Comparison of ENCODE assay signal across 8 mouse cellular contexts in the genomic region with DNA sequence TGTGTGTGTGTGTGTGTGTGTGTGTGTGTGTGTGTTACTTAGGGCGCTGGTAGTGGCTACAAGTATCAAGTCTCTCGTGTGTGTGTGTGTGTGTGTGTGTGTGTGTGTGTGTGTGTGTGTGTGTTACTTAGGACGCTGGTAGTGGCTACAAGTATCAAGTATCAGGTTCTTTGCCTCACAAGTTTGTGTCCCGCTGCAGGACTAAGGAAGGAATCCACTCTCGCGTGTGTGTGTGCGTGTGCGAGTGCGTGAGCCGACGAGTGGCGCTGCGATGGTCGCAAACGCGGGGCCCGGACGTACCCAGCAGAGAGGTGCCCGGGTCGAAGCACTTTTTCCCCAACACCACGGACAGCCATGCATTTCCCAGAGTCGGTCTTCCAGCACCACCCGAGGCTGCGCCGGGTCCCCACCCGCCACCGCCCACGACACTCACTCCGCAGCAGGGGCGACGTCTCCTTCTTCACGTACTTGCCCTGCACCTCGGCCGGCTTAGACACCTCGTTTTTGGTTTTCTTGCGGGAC. TPM values are rescaled to one million over a fixed set of nuclear protein-coding genes. Genes with fewer than 3 reads are reported as not detected.
DNase-seq lines count a peak whose midpoint lies in the region; ATAC-seq and TF ChIP-seq lines count a peak whose summit lies in the region.

No protein-coding gene starts in this region.

- no peaks in the 10 kb centered on the region for H3K9me3 ChIP-seq in MEL (replicated peaks; ENCODE audit: insufficient read depth, low read length)
- no peaks in the 10 kb centered on the region for H3K9me3 ChIP-seq in embryonic facial prominence, embryonic 12.5 days
- no peaks in the 10 kb centered on the region for H3K9me3 ChIP-seq in heart, embryonic 16.5 days (replicated peaks; ENCODE audit: control insufficient read depth, low read length)

- peak overlapping the region; percentile 68 for H3K27ac ChIP-seq in MEL (ENCODE audit: control insufficient read depth, low read depth, low read length)
- H3K27ac ChIP-seq in embryonic facial prominence, embryonic 12.5 days = peak overlapping the region; percentile 93
- peak overlapping the region; percentile 97 for H3K27ac ChIP-seq in heart, embryonic 16.5 days (ENCODE audit: low read length)

- WGBS in embryonic facial prominence, embryonic 12.5 days = 1% methylated on average over 33 of the region's 36 CpGs
- 1% methylated on average over 36 of the region's 36 CpGs for WGBS in heart, embryonic 16.5 days

- peak overlapping the region; percentile 74 for H3K4me2 ChIP-seq in embryonic facial prominence, embryonic 12.5 days (replicated peaks)
- H3K4me2 ChIP-seq in heart, embryonic 16.5 days (ENCODE audit: low read depth, low read length) = peak overlapping the region; percentile 80

- TF ChIP-seq POLR2A in MEL (IDR thresholded peaks at IDR 0.05; ENCODE audit: control insufficient read depth in 1 of 2, insufficient read depth in 1 of 2, low read depth in 1 of 2, low read length in 2 of 2, poor library complexity in 1 of 2) = no peak

- DNase-seq in heart, adult 8-10 months (ENCODE audit: low spot score) = peak; percentile 28
- DNase-seq in heart, adult 9 months (ENCODE audit: low spot score in 2 of 2) = no peak
- DNase-seq in MEL (ENCODE audit: low read depth, low spot score) = peak; percentile 66
- peak; percentile 61 to 72 for DNase-seq in kidney, postnatal 4 days
- DNase-seq in splenic B cell, adult 2 months (ENCODE audit: low read depth, low spot score) = peak; percentile 53

- peak overlapping the region; percentile 100 for H3K9ac ChIP-seq in MEL (ENCODE audit: control insufficient read depth, low read depth, low read length, poor library complexity, severe bottlenecking)
- peak overlapping the region; percentile 90 for H3K9ac ChIP-seq in embryonic facial prominence, embryonic 12.5 days
- peak overlapping the region; percentile 100 for H3K9ac ChIP-seq in heart, embryonic 16.5 days (ENCODE audit: low read length)

- peaks cover 35% of the 10 kb centered on the region for H3K79me2 ChIP-seq in MEL (ENCODE audit: control insufficient read depth, insufficient read depth, low read length, poor library complexity)

- H3K4me1 ChIP-seq in MEL (ENCODE audit: control insufficient read depth in 1 of 2, insufficient read depth in 2 of 2, low read length in 2 of 2) = peaks cover 0 to 7% of the 10 kb centered on the region in 2 experiments; a peak in 2 of 4 replicates
- peaks cover 10% of the 10 kb centered on the region for H3K4me1 ChIP-seq in embryonic facial prominence, embryonic 12.5 days
- H3K4me1 ChIP-seq in heart, embryonic 16.5 days (ENCODE audit: control insufficient read depth, insufficient read depth, low read length) = peaks cover 12% of the 10 kb centered on the region

- peaks cover 3 to 27% of the 10 kb centered on the region in 2 experiments for H3K36me3 ChIP-seq in MEL (ENCODE audit: control insufficient read depth in 1 of 2, insufficient read depth in 2 of 2, low read length in 2 of 2)
- H3K36me3 ChIP-seq in embryonic facial prominence, embryonic 12.5 days = peaks cover 17% of the 10 kb centered on the region
- H3K36me3 ChIP-seq in heart, embryonic 16.5 days (ENCODE audit: control insufficient read depth, insufficient read depth) = peaks cover 19% of the 10 kb centered on the region
- H3K36me3 ChIP-seq in splenic B cell, adult 2 months (ENCODE audit: control insufficient read depth, insufficient read depth, low read length, poor library complexity, severe bottlenecking) = no peaks in the 10 kb centered on the region

- no peak for TF ChIP-seq EP300 in MEL (IDR thresholded peaks at IDR 0.05; ENCODE audit: low read depth in 1 of 2, low read length in 2 of 2)

- peak; percentile 66 for ATAC-seq in embryonic facial prominence, embryonic 12.5 days (ENCODE audit: insufficient number of reproducible peaks, insufficient read depth, low FRiP score, low TSS enrichment)
- ATAC-seq in heart, embryonic 16.5 days (replicated peaks; ENCODE audit: extremely low read depth, insufficient read depth, low FRiP score) = peak; percentile 51
- peak; percentile 18; the same call in 1 of the 2 replicates for ATAC-seq in megakaryocyte-erythroid progenitor cell, adult 5-6 weeks (replicated peaks; ENCODE audit: low FRiP score, low TSS enrichment, poor library complexity, severe bottlenecking)

- H3K4me3 ChIP-seq in MEL (ENCODE audit: control insufficient read depth in 1 of 2, insufficient read depth in 1 of 2, low read depth in 2 of 2, low read length in 2 of 2) = peak overlapping the region; percentile 74 to 91
- H3K4me3 ChIP-seq in embryonic facial prominence, embryonic 12.5 days = peak overlapping the region; percentile 70
- peak overlapping the region; percentile 97 for H3K4me3 ChIP-seq in heart, embryonic 16.5 days (ENCODE audit: low read length)

- no peaks in the 10 kb centered on the region for H3K27me3 ChIP-seq in MEL (ENCODE audit: control insufficient read depth in 1 of 2, insufficient read depth in 2 of 2, low read length in 2 of 2)
- H3K27me3 ChIP-seq in embryonic facial prominence, embryonic 12.5 days = no peaks in the 10 kb centered on the region
- H3K27me3 ChIP-seq in heart, embryonic 16.5 days (ENCODE audit: control insufficient read depth, insufficient read depth, low read length) = no peaks in the 10 kb centered on the region
- H3K27me3 ChIP-seq in splenic B cell, adult 2 months (ENCODE audit: control insufficient read depth, insufficient read depth, low read length, poor library complexity, severe bottlenecking) = no peaks in the 10 kb centered on the region

- no peak for TF ChIP-seq RAD21 in MEL (IDR thresholded peaks at IDR 0.05; ENCODE audit: low read depth, low read length)

- no peak for TF ChIP-seq CTCF in MEL (IDR thresholded peaks at IDR 0.05 in 2 of 3, conservative IDR thresholded peaks at IDR 0.05 in 1 of 3; ENCODE audit: control insufficient read depth in 1 of 3, insufficient read depth in 1 of 3, low read depth in 2 of 3, low read length in 3 of 3, poor library complexity in 1 of 3, severe bottlenecking in 1 of 3)

TF ChIP-seq in MEL, 35 proteins besides CTCF, POLR2A, EP300 and RAD21:
- no peak for TF ChIP-seq TAL1 (IDR thresholded peaks at IDR 0.05; ENCODE audit: low read length)
- no peak for TF ChIP-seq ETS1 (IDR thresholded peaks at IDR 0.05; ENCODE audit: low read depth, low read length)
- no peak for TF ChIP-seq UBTF (IDR thresholded peaks at IDR 0.05; ENCODE audit: borderline replicate concordance, insufficient read depth, low read depth, low read length)

RNA-seq across cellular contexts. Expression of gene Sav1, which starts 0.5 kb away (rescaled TPM):
- 10 to 100 TPM; 18.7 to 24.2 (median 22.0) TPM for total RNA-seq in heart, adult 8-10 months (2022)
- 17.8 and 20.4 TPM in 2 replicates for total RNA-seq in MEL (2012; rRNA removed)
- polyA plus RNA-seq in MEL (2012; ENCODE audit: insufficient read depth in 1 of 2, insufficient read length in 2 of 2, low read depth in 1 of 2, low replicate concordance in 2 of 2, missing spikeins in 1 of 2) = 10 to 100 TPM; 47.8 to 96.2 TPM
- 11.9 and 12.9 TPM in 2 replicates for polyA plus RNA-seq in embryonic facial prominence, embryonic 12.5 days (2016; fragmentation: Nextera tagmentation; extraction: Ambion mirVana)
- 1.8 and 4.4 TPM in 2 replicates for polyA plus RNA-seq in heart, embryonic 16.5 days (2015; fragmentation: Nextera tagmentation; extraction: Ambion mirVana)
- total RNA-seq in megakaryocyte-erythroid progenitor cell, adult 5-6 weeks (2014; fragmentation: Nextera tagmentation) = 126 and 133 TPM in 2 replicates
- total RNA-seq in megakaryocyte-erythroid progenitor cell, adult 5-6 weeks (2017) = 59.2 and 79.2 TPM in 2 replicates

Comparison
In these comparisons a context has a peak if more than half of its experiments do, and no peak if none do; other contexts are left out.
1. DNase-seq: peak in heart, adult 8-10 months (single experiment), MEL (single experiment), kidney, postnatal 4 days (2 of 2) and splenic B cell, adult 2 months (single experiment); none in heart, adult 9 months (0 of 2).
2. Peak in every context shown above with its lines, with median percentiles within 50 percentile points of each other: H3K27ac ChIP-seq, H3K4me3 ChIP-seq, H3K9ac ChIP-seq and ATAC-seq.